Mouse (Mus musculus): ENCODE data around the gene Tex13a.

Gene Tex13a

DNA sequence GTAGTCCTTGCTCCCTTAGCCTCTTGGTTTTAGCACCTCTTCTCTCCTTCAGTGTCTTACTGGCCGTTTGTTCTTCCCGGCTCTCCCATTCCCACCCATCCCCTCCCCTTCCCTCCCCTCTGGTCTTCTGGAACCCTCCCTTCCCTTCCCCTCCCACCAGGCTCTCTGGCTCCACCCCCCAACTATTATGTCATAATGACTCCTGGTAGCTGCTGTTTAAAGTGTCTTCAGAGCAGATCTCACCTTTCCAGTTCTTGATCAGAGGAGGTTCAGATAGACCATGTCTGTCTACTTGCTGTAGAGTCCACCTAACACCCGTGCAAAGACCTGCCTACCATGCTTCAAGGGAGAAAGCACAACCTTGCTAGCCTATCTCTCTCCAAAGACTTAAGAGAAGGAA lies at the start of gene Tex13a:
Gene Tex13a (minus strand): TSS at position 101 of the 400 bp plus-strand sequence.
- no peak for DNase-seq (ENCODE audit: low spot score)

DNA sequence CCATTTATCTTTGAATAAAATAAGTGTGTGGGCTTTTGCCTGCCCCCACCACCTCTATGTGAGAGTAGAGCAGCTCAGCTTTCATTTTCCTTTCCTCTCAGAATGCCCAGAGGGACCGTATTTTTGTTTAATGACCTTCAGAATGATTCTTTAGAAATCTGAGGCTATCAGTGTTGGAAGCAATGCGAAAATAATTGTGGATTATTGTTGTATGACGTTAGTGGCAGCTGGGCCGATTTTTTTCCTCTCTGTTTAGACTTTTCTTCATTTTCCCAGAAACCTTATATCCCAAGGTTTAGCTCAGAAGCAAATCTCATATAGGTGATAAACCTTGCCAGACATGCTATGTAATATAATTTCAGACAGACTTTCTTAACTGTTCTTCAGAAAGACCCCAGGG lies 25.2 kb upstream of the Tex13a start:
- DNase-seq (ENCODE audit: low spot score) = no peak

DNA sequence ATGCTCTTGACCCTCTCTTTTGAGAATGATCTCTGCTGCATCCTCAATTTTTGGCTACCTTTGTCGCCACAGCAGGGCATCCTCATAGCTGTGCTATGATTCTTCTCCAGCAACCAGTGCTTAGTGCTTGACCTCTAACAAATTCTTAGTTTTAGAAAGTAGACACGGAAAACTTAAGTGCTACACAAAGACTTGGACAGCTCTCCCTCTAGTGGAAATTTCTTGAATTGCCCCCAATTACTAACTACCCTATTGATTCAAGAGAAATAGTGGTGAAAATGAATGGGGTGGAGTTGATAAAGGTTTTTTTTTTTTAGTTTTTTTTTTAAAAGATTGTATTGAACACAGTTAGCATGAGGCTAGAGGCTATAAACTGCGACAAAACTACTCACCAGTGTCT lies 39.2 kb downstream of the Tex13a start:
- DNase-seq (ENCODE audit: low spot score) = peak; percentile 67

All from embryo, embryonic 10.5 days (tissue).